Mouse (Mus musculus) ZHBTc4 (cell line): ENCODE results near the gene Ltc4s.
A peak's percentile ranks its signal among the peaks of the same experiment; 100 is the strongest.

Experiments
- DNase-seq: peaks from one replicate; pipeline ENCODE4 v3.0.0-alpha.2; 2011; ENCODE audit warnings: low read depth, low spot score

Ltc4s gene

GRCm38 (mm10) chr11:50224671-50225530 lies 13.5 kb downstream of the Ltc4s start:
- DNase-seq: peak; percentile 82

GRCm38 (mm10) chr11:50223783-50224662 lies 14.4 kb downstream of the Ltc4s start:
- DNase-seq: no peak

- no peak for DNase-seq
Measured at GRCm38 (mm10) chr11:50222559-50223276, 15.7 kb downstream of the Ltc4s start.

DNA sequence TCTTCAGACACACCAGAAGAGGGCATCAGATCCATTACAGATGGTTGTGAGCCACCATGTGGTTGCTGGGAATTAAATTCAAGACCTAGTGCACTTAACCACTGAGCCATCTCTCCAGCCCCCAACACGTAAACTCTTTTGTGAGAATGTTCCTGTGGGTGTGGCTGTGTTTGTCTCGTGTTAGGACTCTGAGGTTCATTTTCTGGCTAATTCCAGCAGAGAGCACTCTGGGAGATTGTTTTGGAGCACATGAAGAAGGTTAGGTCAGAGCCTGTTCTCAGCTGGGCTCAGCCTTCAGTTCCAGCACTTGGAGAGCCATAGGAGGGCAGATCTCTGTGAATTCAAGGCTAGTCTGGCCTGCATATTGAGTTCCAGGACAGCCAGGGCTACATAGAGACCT lies 18.6 kb downstream of the Ltc4s start:
- DNase-seq: peak; percentile 83

DNA sequence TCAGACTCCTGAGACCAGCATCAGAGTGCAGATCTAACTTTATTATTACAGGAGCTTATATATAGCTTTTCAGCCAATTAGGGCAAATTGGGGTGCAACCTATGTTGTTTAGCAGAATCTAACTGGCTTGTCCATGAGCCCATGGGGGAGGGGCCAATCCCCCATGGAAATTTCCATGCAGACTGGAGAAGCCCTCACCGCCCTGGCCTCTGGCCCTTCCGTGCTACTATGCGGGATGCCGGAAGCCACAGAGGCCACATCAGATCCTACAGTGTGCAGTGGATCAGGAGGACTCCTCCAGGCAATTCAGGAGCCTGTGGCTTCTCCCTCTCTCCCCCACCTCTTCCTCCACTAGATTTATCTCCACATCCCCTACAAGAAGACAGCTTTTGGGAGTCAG lies 20.6 kb downstream of the Ltc4s start:
- DNase-seq: peak; percentile 78

- DNase-seq: no peak
Measured at GRCm38 (mm10) chr11:50216724-50217366, 21.6 kb downstream of the Ltc4s start.

- DNase-seq: no peak
Measured at GRCm38 (mm10) chr11:50215633-50216032, 22.8 kb downstream of the Ltc4s start.

- no peak for DNase-seq
Measured at GRCm38 (mm10) chr11:50214631-50215030, 23.8 kb downstream of the Ltc4s start.

GRCm38 (mm10) chr11:50212848-50213758 lies 25.3 kb downstream of the Ltc4s start:
- peak; percentile 70 for DNase-seq

DNA sequence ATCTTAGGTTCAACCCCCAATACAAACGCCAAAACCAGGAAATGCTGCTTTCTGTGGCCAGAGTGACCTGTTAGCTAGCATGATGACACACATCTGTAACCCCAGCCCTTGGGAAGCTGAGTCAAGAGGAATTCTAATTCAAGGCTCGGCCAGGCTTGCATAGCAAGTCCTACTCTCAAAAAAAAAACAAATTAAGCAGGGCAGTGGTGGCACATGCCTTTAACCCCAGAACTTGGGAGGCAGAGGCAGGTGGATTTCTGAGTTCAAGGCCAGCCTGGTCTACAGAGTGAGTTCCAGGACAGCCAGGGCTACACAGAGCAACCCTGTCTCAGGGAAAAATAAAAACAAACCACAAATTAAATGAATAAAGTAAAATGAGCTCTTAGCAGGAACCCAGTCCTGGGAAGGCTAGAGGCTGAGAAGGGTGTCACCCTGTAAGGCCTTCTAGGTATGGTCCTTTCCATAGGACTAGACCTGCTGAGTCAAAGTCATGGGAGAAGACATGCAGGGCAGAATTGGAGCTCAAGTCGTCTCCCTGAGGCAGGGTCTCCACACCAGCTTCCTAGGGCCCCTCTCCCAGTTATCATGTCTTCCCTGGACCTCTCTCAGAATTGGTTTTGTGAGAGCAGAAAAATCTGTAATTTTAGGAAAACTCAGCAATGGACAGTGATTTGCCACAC lies 26.2 kb downstream of the Ltc4s start:
- no peak for DNase-seq

- DNase-seq: no peak
Measured at GRCm38 (mm10) chr11:50211322-50212059, 26.9 kb downstream of the Ltc4s start.

- DNase-seq: peak; percentile 81
Measured at GRCm38 (mm10) chr11:50210505-50211151, 27.8 kb downstream of the Ltc4s start, which contains the start of the genes Sqstm1 and Mgat4b. Gene Sqstm1, minus strand, starts transcription at chr11:50210827. Gene Mgat4b, plus strand, starts transcription at chr11:50210890.

DNA sequence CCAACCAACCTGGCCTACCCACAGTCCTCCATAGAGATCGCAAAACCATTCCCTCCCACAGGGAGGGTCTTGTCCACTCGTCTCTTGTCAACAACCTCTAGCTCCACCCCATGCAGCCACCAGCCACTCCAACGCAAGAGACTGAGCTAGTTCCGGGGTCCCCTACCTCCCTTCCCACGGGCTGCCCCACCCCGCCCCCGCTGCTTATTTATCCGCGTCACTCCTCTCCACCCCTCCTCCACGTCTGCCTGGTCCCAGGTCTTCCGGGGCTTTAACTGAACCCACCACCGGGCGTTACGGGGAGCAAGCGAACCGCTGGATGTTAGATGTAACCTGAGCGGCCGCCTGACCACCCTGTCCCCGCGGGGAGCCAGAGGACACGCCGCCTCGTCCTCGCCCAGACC lies 28.3 kb downstream of the Ltc4s start:
- peak; percentile 94 for DNase-seq

- DNase-seq: no peak
Measured at GRCm38 (mm10) chr11:50208039-50208438, 30.4 kb downstream of the Ltc4s start.

DNA sequence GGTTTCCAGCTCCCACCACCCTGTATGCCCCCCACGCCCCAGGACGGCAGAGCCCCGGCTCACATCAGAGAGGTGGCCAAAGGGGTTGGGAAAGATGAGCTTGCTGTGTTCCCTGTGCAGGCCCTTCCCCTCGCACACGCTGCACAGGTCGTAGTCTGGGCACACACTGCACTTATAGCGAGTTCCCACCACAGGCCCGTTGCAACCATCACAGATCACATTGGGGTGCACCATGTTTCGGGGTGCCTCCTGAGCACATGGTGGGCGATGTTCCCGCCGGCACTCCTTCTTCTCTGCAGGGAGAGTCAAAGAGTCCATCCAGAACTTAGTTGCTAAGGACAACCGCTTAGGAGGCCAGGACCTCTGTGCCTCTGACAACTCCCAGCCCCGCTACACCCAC lies 31.1 kb downstream of the Ltc4s start:
- no peak for DNase-seq

- DNase-seq: no peak
Measured at GRCm38 (mm10) chr11:50206037-50206436, 32.4 kb downstream of the Ltc4s start.

GRCm38 (mm10) chr11:50205434-50205833 lies 33.0 kb downstream of the Ltc4s start:
- no peak for DNase-seq

- DNase-seq: no peak
Measured at GRCm38 (mm10) chr11:50203302-50203827, 35.1 kb downstream of the Ltc4s start.
